Mouse (Mus musculus): ENCODE measurements at regions not wholly inside any gene's neighbourhood (a gene's known extent, or its start where the extent isn't known, plus 50 kb on each side); places are given as distances from the start of the nearest gene placed in this dataset.

DNA sequence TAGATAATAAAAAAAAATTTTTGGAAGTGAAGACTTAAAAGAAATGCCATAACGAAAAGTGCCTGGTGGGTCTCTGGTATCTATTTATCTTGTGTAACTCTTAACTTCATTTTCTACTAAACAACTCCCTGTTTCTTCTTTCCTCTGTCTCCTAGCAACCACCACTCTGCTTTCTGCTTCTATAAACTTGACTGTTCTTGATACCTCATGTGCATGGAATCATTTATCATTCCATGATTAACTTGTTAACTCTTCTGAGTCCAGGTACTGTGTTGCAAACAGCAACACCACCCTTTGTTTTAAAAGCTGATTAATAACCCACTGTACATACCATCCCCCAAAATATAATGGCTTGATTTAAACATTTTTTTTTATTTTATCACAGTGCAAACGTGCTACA lies 325.0 kb downstream of the Mettl4 start:
- no peak for DNase-seq (ENCODE audit: low spot score)

DNA sequence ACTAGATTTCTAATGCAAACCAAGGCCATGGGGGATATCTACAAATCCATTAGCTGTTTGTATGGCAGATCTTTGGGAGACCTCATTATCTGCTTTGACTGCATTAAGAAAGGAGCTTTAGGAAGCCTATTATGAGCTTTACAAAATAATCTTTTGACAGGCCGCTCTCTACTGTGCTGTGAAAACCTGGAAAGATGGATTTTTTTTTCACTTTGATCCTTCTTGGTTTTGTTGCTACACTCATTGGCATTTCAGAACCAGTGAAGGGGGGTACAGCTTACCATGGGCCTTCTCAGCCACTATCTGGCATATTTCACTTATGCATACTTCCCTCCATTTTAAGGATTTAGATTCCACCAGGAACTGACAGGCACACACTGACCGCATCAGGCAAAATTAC lies 366.8 kb downstream of the Mettl4 start:
- DNase-seq (ENCODE audit: low spot score), result no peak

DNA sequence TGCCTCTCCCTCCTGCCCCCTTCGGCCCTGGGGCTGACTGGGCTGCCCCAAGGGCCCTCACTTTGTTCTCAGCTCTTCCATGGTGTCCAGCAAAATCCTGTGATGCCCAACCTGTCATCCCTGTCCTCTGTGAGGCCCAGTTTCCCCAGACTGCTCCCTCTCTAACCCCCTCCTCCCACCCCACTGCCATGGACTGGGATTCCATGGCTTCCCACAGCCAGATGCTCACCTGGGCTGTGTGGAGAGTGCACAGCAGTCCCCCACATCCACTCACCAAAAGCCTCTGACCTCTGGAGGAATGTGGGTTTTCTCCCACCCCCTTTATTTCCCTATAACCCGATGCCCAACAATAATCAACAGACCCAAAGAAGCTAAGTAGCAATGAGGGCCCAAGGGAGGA lies 414.1 kb downstream of the Mettl4 start:
- no peak for DNase-seq (ENCODE audit: low spot score)

DNA sequence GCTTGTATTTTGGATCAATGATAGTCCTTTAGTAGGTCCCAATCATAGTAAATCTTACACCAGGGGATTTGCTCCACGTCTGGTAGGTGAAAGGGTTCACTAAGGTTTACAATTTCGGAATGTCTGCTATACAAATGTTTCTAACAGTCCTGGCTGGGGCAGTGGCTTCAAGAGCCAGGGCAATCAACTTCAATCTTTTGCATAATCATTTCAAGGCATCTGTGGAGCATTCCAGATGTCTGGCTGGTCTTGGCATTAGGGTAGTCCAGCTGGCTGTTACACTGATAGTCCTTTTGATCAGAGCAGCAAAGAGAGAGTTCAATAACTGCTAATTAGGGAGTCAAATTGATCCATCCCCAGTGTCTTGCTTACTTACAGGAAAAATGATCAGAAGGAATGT lies 423.6 kb downstream of the Mettl4 start:
- DNase-seq (ENCODE audit: low spot score), result peak; percentile 21

DNA sequence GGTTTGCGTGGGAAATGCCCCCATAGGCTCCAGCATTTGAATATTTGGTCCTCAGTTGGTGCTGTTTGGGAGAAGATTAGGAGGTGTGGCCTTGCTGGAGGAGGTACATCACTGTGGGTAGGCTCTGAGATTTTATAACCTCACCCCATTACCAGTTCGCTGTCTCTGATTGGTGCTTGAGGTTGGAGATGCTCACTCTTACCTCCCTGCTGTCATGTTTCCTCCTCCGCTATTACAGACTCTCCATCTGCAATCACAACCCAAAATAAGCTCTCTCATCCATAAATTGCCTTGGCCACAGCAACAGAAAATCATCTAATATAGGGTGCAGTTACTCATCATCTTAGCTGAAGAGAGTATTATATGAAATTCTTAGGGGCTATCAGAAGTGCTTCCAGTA lies 458.6 kb downstream of the Mettl4 start:
- DNase-seq (ENCODE audit: low spot score), result no peak

DNA sequence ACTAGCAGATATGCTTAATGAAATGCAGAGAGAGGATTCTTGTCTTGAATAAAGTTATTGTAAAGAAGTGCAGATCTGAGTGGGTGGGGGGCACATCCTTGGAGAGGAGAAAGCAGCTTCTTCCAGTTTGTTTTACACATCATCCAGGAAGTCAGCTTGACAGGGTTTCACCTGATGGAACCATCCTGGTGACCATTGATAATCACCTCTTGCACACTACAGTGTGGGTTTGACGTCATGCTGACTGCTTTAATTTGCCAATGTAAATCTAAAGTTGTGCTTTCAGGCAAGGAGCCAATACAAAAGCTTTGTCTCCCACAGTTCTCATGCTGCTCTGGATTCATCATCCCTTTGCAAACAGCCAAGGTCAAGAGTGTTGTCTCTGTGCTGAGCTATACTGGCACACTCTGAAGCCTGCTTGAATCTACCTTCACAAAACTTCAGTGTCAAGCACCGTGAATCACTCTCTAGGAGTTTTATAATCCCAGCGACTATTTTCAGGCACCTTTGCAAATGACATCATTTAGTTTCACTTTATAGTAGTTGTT lies 462.1 kb downstream of the Mettl4 start:
- no peak for DNase-seq (ENCODE audit: low spot score)

DNA sequence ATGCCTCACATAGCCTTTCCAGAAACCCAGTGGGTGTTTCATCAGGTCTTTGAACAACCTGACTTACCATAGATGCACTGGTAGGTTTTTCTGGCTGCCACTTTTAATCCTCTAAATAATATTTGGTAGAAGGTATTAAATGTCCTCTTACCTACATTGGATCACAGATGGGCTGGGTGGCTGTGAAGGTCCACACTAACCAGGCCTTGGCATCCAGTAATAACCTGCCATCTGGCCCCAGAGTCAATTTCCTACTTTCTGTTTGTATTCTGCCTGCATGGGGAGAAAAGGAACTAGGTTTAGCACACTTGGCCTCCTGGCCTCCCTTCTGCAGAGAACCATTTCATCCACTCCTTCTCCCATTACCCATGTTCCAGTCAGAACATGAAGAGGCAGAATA lies 473.0 kb downstream of the Mettl4 start:
- DNase-seq (ENCODE audit: low spot score), result no peak

DNA sequence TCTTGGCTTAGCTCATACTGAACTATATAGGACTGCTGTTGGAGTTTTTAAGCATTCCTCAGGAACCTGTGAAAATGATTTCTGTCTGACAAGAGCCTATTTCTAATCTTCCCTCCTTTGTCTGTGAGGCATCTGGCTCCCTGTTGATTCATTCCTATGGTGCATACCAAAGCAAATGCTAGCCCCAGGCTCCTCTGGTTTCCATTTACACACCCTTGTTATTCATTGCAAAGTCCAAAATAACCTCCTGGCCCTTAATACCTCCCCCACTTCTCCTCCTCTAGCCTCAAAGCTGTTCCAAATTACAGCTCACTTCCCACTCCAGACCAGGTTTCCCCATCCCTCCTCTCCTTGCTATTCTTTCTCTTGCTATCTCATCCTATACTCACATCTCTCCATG lies 480.1 kb downstream of the Mettl4 start:
- DNase-seq (ENCODE audit: low spot score), result peak; percentile 57

DNA sequence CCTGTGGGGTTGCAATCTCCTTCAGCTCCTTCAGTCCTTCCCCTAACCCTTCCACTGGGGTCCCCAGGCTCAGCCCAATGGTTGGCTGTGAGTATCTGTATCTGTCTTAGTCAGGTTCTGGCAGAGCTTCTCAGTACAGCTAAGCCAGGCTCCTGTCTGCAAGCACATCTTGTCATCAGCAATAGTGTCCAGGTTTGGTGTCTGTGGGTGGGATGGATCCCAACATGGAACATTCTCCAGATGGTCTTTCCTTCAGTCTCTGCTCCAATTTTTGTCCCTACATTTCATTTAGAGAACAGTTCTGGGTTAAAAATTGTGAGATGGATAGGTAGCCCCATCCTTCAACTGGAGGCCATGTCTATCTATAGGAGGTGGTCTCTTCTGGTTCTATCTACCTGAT lies 494.2 kb downstream of the Mettl4 start:
- DNase-seq (ENCODE audit: low spot score), result no peak

DNA sequence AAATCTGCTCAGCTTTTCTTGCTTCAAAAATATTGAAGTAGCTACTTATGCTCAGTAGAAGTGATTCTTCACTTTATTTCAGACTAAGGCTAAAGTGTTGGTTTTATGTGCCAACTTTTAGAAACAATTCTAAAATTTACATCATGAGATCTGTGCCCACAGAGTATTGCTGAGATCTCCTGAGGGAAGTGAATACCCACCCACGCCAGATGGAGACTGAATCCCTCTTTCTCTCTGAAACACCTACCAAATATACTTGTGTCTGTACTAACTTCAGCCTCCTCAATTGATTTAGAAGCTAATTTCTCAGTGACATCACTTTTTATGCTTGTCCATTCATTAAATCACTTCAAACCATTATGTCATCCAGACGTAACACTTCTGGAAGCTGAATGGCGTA lies 495.0 kb downstream of the Mettl4 start:
- no peak for DNase-seq (ENCODE audit: low spot score)

DNA sequence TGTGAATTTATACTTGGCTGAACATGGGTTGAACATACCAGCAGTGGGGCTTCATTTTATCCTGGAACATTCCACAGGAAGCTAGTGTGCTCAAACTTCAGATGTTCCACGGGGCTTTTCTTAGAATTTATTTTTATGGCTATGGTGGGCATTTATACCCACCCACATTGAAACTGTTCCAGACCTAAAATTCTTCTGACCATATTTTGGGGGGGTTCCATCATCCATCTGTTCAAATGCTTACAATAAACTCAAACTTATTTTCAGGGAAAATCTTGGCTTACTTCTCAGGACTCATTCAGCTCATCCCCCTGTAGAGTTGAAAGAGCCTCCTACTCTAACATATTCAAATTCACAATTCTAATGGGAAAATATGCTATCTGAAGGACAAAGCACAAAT lies 506.0 kb downstream of the Mettl4 start:
- no peak for DNase-seq (ENCODE audit: low spot score)

DNA sequence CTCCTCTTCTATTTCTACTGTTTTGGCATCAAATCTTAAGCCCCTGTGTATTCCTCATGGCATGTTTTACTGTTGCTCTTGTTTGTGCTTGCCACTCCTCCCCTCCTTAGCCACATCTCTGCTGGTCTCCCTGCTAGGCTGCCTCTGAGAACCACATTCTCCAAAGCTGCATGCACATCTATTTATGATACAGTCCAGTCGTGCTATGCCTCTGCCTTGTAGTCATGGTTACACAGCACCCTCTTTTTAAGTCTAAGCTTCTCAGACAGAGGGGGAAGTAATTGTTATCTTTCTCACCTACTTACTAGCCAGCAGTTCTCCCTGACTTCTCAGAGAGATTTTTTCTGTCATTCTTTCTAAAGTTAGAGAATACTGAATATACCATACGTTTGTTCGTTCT lies 523.7 kb downstream of the Mettl4 start:
- DNase-seq (ENCODE audit: low spot score), result no peak

Measured in embryo, embryonic 10 days (tissue).